ENCODE assay signal across 8 mouse cellular contexts in genomic region chr12:86836431-86837047, GRCm38 (mm10). TPM values are rescaled to one million over a fixed set of nuclear protein-coding genes. Genes with fewer than 3 reads are reported as not detected.
A peak's percentile ranks its signal among the peaks of the same experiment; 100 is the strongest.
DNase-seq lines count a peak whose midpoint lies in the region; ATAC-seq and TF ChIP-seq lines count a peak whose summit lies in the region.

No protein-coding gene starts in this region.

- no peak for TF ChIP-seq CTCF in heart, adult 2 months (IDR thresholded peaks at IDR 0.05)
- TF ChIP-seq CTCF in liver, adult 2 months (IDR thresholded peaks at IDR 0.05; ENCODE audit: low read depth, low read length) = no peak
- TF ChIP-seq CTCF in stomach, postnatal 0 days (IDR thresholded peaks at IDR 0.05; ENCODE audit: low read depth) = no peak

- TF ChIP-seq POLR2A in heart, adult 2 months (IDR thresholded peaks at IDR 0.05; ENCODE audit: insufficient read depth, low read depth, low read length) = peak; percentile 87
- 0 out of 2 replicates have a peak, but pooled peaks have one; percentile 24 for TF ChIP-seq POLR2A in liver, adult 2 months (IDR thresholded peaks at IDR 0.05; ENCODE audit: extremely low read depth, insufficient read depth, low read length)

- H3K27me3 ChIP-seq in embryonic facial prominence, embryonic 12.5 days = no peaks in the 10 kb centered on the region
- H3K27me3 ChIP-seq in heart, adult 2 months (ENCODE audit: control insufficient read depth, insufficient read depth, low read length) = no peaks in the 10 kb centered on the region
- H3K27me3 ChIP-seq in liver, adult 2 months (ENCODE audit: control insufficient read depth, insufficient read depth, low read length) = no peaks in the 10 kb centered on the region
- no peaks in the 10 kb centered on the region for H3K27me3 ChIP-seq in stomach, postnatal 0 days (ENCODE audit: control insufficient read depth, insufficient read depth, low read length)

- H3K4me1 ChIP-seq in embryonic facial prominence, embryonic 12.5 days = peaks cover 35% of the 10 kb centered on the region
- H3K4me1 ChIP-seq in heart, adult 2 months (ENCODE audit: control insufficient read depth, insufficient read depth, low read length) = peaks cover 26% of the 10 kb centered on the region
- H3K4me1 ChIP-seq in liver, adult 2 months (ENCODE audit: control insufficient read depth, insufficient read depth, low read length) = peaks cover 21% of the 10 kb centered on the region
- H3K4me1 ChIP-seq in stomach, postnatal 0 days (replicated peaks; ENCODE audit: control insufficient read depth, insufficient read depth) = peaks cover 16% of the 10 kb centered on the region

- intact Hi-C loops in heart, adult 2 months (cut with DNase I) = no loop called here

- H3K79me2 ChIP-seq in heart, adult 2 months (replicated peaks; ENCODE audit: control insufficient read depth, insufficient read depth, low read length) = no peaks in the 10 kb centered on the region
- H3K79me2 ChIP-seq in liver, adult 2 months (ENCODE audit: control insufficient read depth, insufficient read depth, low read length) = no peaks in the 10 kb centered on the region

- H3K4me2 ChIP-seq in embryonic facial prominence, embryonic 12.5 days (replicated peaks) = no peak overlapping the region; the same call in 1 of the 2 replicates
- peak overlapping the region; percentile 37 for H3K4me2 ChIP-seq in stomach, postnatal 0 days (replicated peaks; ENCODE audit: low read depth)

- no peaks in the 10 kb centered on the region for H3K9me3 ChIP-seq in embryonic facial prominence, embryonic 12.5 days
- H3K9me3 ChIP-seq in stomach, postnatal 0 days (ENCODE audit: control insufficient read depth, low read length) = no peaks in the 10 kb centered on the region

- peak; percentile 76 for TF ChIP-seq EP300 in heart, adult 2 months (IDR thresholded peaks at IDR 0.05; ENCODE audit: insufficient read depth, low read depth, low read length)
- TF ChIP-seq EP300 in stomach, postnatal 0 days (optimal IDR thresholded peaks at IDR 0.05) = no peak

- DNase-seq in ovary, adult 18-20 months (ENCODE audit: low spot score) = peak; percentile 95
- no peak for DNase-seq in ovary, postnatal 10 days (ENCODE audit: low spot score)
- peak; percentile 88 to 93 for DNase-seq in heart, adult 2 months
- peak; percentile 95 for DNase-seq in kidney, adult 11 months
- peak; percentile 92 for DNase-seq in liver, adult 2 months (ENCODE audit: extremely low read depth, low read depth, low spot score)
- DNase-seq in monocyte, adult 2 months (ENCODE audit: low read depth in 1 of 2, low spot score in 2 of 2) = peak; percentile 64 to 76
- peak; percentile 89 for DNase-seq in stomach, postnatal 0 days (ENCODE audit: low spot score)

- H3K9ac ChIP-seq in embryonic facial prominence, embryonic 12.5 days = no peak overlapping the region
- peak overlapping the region; percentile 47 for H3K9ac ChIP-seq in heart, adult 2 months (ENCODE audit: low read depth, low read length)
- H3K9ac ChIP-seq in liver, adult 2 months (ENCODE audit: low read depth, low read length) = peak overlapping the region; percentile 25; the same call in 1 of the 2 replicates
- H3K9ac ChIP-seq in stomach, postnatal 0 days (ENCODE audit: low read length) = no peak overlapping the region; the same call in 1 of the 2 replicates

- H3K27ac ChIP-seq in embryonic facial prominence, embryonic 12.5 days = 0 out of 2 replicates have a peak overlapping the region, but pooled peaks have one; percentile 19
- peak overlapping the region; percentile 97 for H3K27ac ChIP-seq in heart, adult 2 months
- peak overlapping the region; percentile 60 for H3K27ac ChIP-seq in liver, adult 2 months (replicated peaks; ENCODE audit: insufficient read depth, low read depth, low read length)
- peak overlapping the region; percentile 88 for H3K27ac ChIP-seq in stomach, postnatal 0 days (replicated peaks)

- H3K36me3 ChIP-seq in embryonic facial prominence, embryonic 12.5 days = no peaks in the 10 kb centered on the region
- H3K36me3 ChIP-seq in heart, adult 2 months (ENCODE audit: control insufficient read depth, insufficient read depth, low read length) = peaks cover 5% of the 10 kb centered on the region; the same call in 1 of the 2 replicates
- no peaks in the 10 kb centered on the region for H3K36me3 ChIP-seq in liver, adult 2 months (ENCODE audit: control insufficient read depth, insufficient read depth, low read length)
- no peaks in the 10 kb centered on the region for H3K36me3 ChIP-seq in stomach, postnatal 0 days (ENCODE audit: control insufficient read depth, insufficient read depth, low read length)

- ATAC-seq in embryonic facial prominence, embryonic 12.5 days (ENCODE audit: insufficient number of reproducible peaks, insufficient read depth, low FRiP score, low TSS enrichment) = peak; percentile 76; the same call in 1 of the 2 replicates
- ATAC-seq in stomach, postnatal 0 days (ENCODE audit: low FRiP score, low TSS enrichment) = peak; percentile 86

- WGBS in embryonic facial prominence, embryonic 12.5 days = 39% methylated on average over 23 of the region's 23 CpGs
- WGBS in heart, adult 2 months = 2% methylated on average over 23 of the region's 23 CpGs
- WGBS in liver, adult 2 months = 6% methylated on average over 23 of the region's 23 CpGs
- 11% methylated on average over 23 of the region's 23 CpGs for WGBS in stomach, postnatal 0 days

- H3K4me3 ChIP-seq in embryonic facial prominence, embryonic 12.5 days = no peak overlapping the region
- peak overlapping the region; percentile 37 for H3K4me3 ChIP-seq in heart, adult 2 months
- H3K4me3 ChIP-seq in liver, adult 2 months (ENCODE audit: insufficient read depth, low read depth, low read length) = no peak overlapping the region
- H3K4me3 ChIP-seq in stomach, postnatal 0 days (ENCODE audit: low read depth, low read length) = peak overlapping the region; percentile 18; the same call in 1 of the 2 replicates

RNA-seq across cellular contexts. Expression of gene Irf2bpl, which starts 48.1 kb away (rescaled TPM):
- polyA plus RNA-seq in embryonic facial prominence, embryonic 12.5 days (2016; fragmentation: Nextera tagmentation; extraction: Ambion mirVana) = 53.9 and 59.2 TPM in 2 replicates
- 10 to 100 TPM; 32.6 to 36.9 TPM for total RNA-seq in heart, adult 2 months (2021)
- 15.6 and 20.1 TPM in 2 replicates for polyA plus RNA-seq in heart, adult 2 months (2012; rRNA removed)
- 6.8 and 9.3 TPM in 2 replicates for total RNA-seq in liver, adult 2 months (2014; rRNA removed)
- 10.5 and 10.8 TPM in 2 replicates for polyA plus RNA-seq in liver, adult 2 months (2012; rRNA removed)
- 19.1 and 19.8 TPM in 2 replicates for polyA plus RNA-seq in stomach, postnatal 0 days (2015; fragmentation: Nextera tagmentation; extraction: Ambion mirVana)

Comparison
In these comparisons a context has a peak if more than half of its experiments do, and no peak if none do; other contexts are left out.
1. H3K27ac ChIP-seq: peak in every context shown above with its lines; median percentile 97 in heart, adult 2 months; 88 in stomach, postnatal 0 days; 60 in liver, adult 2 months; 19 in embryonic facial prominence, embryonic 12.5 days.
2. H3K4me3 ChIP-seq: peak in heart, adult 2 months (single experiment) and stomach, postnatal 0 days (single experiment); none in embryonic facial prominence, embryonic 12.5 days (single experiment) and liver, adult 2 months (single experiment).
3. H3K9ac ChIP-seq: peak in heart, adult 2 months (single experiment) and liver, adult 2 months (single experiment); none in embryonic facial prominence, embryonic 12.5 days (single experiment) and stomach, postnatal 0 days (single experiment).